Mouse (Mus musculus) NIH3T3 (cell line): ENCODE data around the gene Acox1.

Experiments used
- DNase-seq: peaks from one replicate; pipeline ENCODE4 v3.0.0-alpha.2; 2012; ENCODE audit warnings: low read depth

Gene Acox1

GRCm38 (mm10) chr11:116129091-116129790 is 69.6 kb downstream of the Acox1 start:
- DNase-seq = no peak

- DNase-seq = no peak
These were observed 70.9 kb downstream of the Acox1 start for GRCm38 (mm10) chr11:116127986-116128385.

- peak; percentile 39 for DNase-seq
These were observed 71.5 kb downstream of the Acox1 start, which contains the start of gene Trim47 for GRCm38 (mm10) chr11:116127156-116127980. Gene Trim47, minus strand, starts transcription at chr11:116127210.

- no peak for DNase-seq
These were observed 72.6 kb downstream of the Acox1 start for GRCm38 (mm10) chr11:116126261-116126660.
